Mouse (Mus musculus): Measurements from ENCODE around the gene Stx18. TPM values are rescaled to one million over a fixed set of nuclear protein-coding genes. Genes with fewer than 3 reads are reported as not detected.

Stx18 gene
- polyA plus RNA-seq, 1 experiment, result 9.7 TPM

DNA sequence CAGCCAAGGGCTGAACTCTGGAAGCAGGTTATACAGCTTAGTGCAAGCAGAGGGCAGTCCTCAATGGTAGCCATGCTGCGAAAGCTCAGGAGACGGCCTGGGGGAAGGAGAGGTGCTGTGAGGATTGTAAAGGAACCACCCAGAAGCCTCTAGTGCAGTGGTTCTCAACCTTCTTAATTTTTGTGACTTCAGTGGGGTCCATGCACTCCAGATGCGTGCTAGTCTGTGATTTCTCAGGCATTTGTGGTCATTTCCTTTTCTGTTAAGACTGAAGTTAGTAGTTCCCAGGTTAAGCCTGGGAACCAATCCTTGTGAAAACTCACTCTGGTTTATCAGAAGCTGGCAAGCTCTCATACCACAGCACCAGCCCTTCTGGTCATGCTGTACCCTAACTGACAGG lies 51.6 kb downstream of the Stx18 start:
- 85% methylated on average over 3 of the region's 3 CpGs for WGBS

DNA sequence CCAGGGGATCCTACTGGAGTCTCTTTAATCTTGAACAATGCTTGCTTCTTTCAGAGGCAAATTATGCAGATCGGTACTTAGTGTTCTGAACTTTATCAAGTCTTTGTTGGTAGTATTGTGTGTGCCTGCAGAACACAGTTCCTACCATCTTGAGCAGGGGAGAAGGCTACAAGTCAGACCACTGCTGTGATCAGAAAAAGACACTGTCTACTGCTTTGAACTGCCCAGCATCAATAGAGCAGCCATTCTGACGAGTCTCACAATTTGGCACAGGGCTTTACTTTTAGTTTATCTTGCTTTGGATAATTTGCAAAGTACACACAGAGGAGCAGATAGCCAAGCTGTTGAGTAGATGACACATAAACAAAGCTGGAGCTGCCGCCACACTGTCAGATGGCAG lies 52.0 kb downstream of the Stx18 start:
- TF ChIP-seq POLR2A (IDR thresholded peaks at IDR 0.05; ENCODE audit: low read depth, low read length) (no peak), CTCF (IDR thresholded peaks at IDR 0.05; ENCODE audit: extremely low read depth, insufficient read length, insufficient replicate concordance, low read depth, low read length) (no peak)
- 77% methylated on average over 3 of the region's 3 CpGs for WGBS
- no peak overlapping the region for H3K4me3 ChIP-seq (ENCODE audit: low read depth, low read length)
- H3K27me3 ChIP-seq (ENCODE audit: control insufficient read depth, insufficient read depth, low read length), result no peaks in the 10 kb centered on the region
- H3K36me3 ChIP-seq (ENCODE audit: control insufficient read depth, insufficient read depth, low read length), result no peaks in the 10 kb centered on the region
- no peak overlapping the region for H3K27ac ChIP-seq (ENCODE audit: insufficient read depth, low read depth, low read length)
- no peaks in the 10 kb centered on the region for H3K4me1 ChIP-seq (ENCODE audit: control insufficient read depth, insufficient read depth, insufficient read length, low read length)

More for the DNA sequence above, 51.6 kb downstream of the Stx18 start:
- Histone ChIP-seq H3K27ac (ENCODE audit: insufficient read depth, low read depth, low read length) (no peak overlapping the region), H3K4me3 (ENCODE audit: low read depth, low read length) (no peak overlapping the region), H3K36me3 (ENCODE audit: control insufficient read depth, insufficient read depth, low read length) (no peaks in the 10 kb centered on the region), H3K4me1 (ENCODE audit: control insufficient read depth, insufficient read depth, insufficient read length, low read length) (no peaks in the 10 kb centered on the region), H3K27me3 (ENCODE audit: control insufficient read depth, insufficient read depth, low read length) (no peaks in the 10 kb centered on the region)
- TF ChIP-seq POLR2A (IDR thresholded peaks at IDR 0.05; ENCODE audit: low read depth, low read length), result no peak

DNA sequence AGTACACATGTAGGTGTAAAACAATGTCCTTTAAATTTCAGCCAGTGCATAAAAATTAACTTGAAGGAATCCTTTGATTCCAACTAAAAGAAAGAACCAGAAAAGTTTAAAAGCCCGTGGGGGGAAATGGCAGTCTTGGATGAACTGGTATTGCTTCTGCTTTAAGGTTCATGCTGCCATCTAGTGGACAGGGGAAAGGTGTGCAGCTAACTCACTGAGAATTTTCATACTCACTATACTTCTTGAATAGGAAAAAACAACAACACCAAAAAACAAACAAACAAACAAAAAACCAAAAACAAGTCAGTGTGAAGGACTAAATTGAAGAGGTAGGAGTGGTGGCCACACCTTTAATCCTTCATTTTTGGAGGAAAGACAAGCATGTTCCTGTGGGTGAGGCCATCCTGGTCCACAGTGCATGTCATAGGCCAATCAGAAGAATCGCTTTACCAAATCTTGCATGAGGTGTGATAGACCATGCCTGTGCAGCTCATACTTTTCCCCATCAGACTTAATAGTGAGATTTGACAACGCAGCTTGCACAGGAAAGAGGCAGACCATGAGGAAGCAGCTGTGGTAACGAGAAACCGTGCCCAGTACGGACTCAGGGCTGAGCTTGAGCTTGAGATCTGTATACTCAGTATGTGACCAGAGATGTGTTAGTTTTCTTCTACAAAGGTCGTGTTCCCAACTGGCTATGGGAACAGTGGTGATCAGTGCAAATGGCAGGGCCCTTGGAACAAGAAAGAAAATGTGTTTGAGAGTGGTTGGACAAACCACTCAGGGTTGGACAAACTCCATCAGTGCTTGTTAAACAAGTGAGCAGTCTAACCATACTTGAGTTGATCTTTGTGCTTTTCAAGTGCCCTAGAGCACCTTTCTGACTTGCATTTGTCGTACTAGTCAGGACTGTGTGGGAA lies 52.8 kb downstream of the Stx18 start:
- Histone ChIP-seq H3K27me3 (ENCODE audit: control insufficient read depth, insufficient read depth, low read length) (no peaks in the 10 kb centered on the region), H3K4me3 (ENCODE audit: low read depth, low read length) (no peak overlapping the region), H3K36me3 (ENCODE audit: control insufficient read depth, insufficient read depth, low read length) (no peaks in the 10 kb centered on the region), H3K27ac (ENCODE audit: insufficient read depth, low read depth, low read length) (no peak overlapping the region), H3K4me1 (ENCODE audit: control insufficient read depth, insufficient read depth, insufficient read length, low read length) (no peaks in the 10 kb centered on the region)
- WGBS, result 72% methylated on average over 8 of the region's 8 CpGs
- TF ChIP-seq CTCF (IDR thresholded peaks at IDR 0.05; ENCODE audit: extremely low read depth, insufficient read length, insufficient replicate concordance, low read depth, low read length), result no peak

DNA sequence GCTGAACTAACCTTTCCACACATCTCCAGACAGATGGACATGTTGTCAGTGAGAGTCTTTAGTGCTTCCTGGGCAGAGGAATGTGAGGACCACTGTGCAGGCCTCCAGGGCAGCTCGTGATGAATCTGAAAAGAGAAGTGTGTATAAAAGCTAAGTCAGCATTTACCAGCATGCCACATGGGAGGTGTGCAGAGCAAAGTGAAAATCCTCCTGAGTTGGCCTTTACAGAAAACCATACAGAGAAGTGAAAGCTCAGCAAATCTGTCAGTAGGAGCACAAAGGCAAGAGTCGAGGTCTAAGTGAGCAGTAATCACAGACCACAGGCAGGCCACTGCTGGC lies 53.4 kb downstream of the Stx18 start:
- H3K27me3 ChIP-seq (ENCODE audit: control insufficient read depth, insufficient read depth, low read length), result no peaks in the 10 kb centered on the region
- H3K4me3 ChIP-seq (ENCODE audit: low read depth, low read length), result no peak overlapping the region
- 78% methylated on average over 2 of the region's 2 CpGs for WGBS
- no peaks in the 10 kb centered on the region for H3K36me3 ChIP-seq (ENCODE audit: control insufficient read depth, insufficient read depth, low read length)
- TF ChIP-seq POLR2A (IDR thresholded peaks at IDR 0.05; ENCODE audit: low read depth, low read length), result no peak
- TF ChIP-seq CTCF (IDR thresholded peaks at IDR 0.05; ENCODE audit: extremely low read depth, insufficient read length, insufficient replicate concordance, low read depth, low read length), result no peak
- no peak overlapping the region for H3K27ac ChIP-seq (ENCODE audit: insufficient read depth, low read depth, low read length)
- no peaks in the 10 kb centered on the region for H3K4me1 ChIP-seq (ENCODE audit: control insufficient read depth, insufficient read depth, insufficient read length, low read length)

- no peak overlapping the region for H3K27ac ChIP-seq (ENCODE audit: insufficient read depth, low read depth, low read length)
- TF ChIP-seq CTCF (IDR thresholded peaks at IDR 0.05; ENCODE audit: extremely low read depth, insufficient read length, insufficient replicate concordance, low read depth, low read length) (no peak), POLR2A (IDR thresholded peaks at IDR 0.05; ENCODE audit: low read depth, low read length) (no peak)
- no peaks in the 10 kb centered on the region for H3K27me3 ChIP-seq (ENCODE audit: control insufficient read depth, insufficient read depth, low read length)
- H3K4me1 ChIP-seq (ENCODE audit: control insufficient read depth, insufficient read depth, insufficient read length, low read length), result no peaks in the 10 kb centered on the region
- H3K36me3 ChIP-seq (ENCODE audit: control insufficient read depth, insufficient read depth, low read length), result no peaks in the 10 kb centered on the region
- no peak overlapping the region for H3K4me3 ChIP-seq (ENCODE audit: low read depth, low read length)
- 95% methylated on average over 2 of the region's 2 CpGs for WGBS
Observed at GRCm38 (mm10) chr5:38094331-38094730, 55.8 kb downstream of the Stx18 start.

DNA sequence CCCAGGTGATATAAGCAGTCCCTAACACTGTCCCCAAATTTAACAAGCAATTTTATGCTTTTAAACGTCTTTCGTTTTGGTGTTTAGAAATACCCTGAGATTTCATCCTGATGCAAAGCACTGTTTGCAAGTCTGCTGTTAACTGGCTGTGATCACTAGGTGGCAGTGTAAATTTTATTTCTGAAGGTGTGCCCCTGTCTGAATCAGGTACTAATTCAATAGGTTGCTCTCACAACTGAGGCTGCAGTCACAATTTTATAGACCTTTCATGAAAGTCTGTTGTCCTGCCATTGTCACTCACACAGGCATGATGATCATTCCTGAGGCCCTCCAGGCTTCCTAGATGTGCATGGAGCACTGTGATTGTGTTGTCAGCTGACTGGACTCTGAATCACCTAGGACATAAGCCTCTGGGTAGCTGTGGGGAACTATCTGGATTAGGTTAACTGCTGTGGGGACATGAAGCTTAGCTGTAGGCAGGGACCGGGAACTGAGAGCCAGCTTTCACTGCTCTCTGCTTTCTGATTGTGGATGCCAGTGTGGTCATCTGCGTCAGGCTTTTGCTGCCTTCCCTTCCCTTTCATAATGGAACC lies 59.1 kb downstream of the Stx18 start:
- TF ChIP-seq CTCF (IDR thresholded peaks at IDR 0.05; ENCODE audit: extremely low read depth, insufficient read length, insufficient replicate concordance, low read depth, low read length) (no peak), POLR2A (IDR thresholded peaks at IDR 0.05; ENCODE audit: low read depth, low read length) (no peak)
- 74% methylated on average over 4 of the region's 4 CpGs for WGBS
- no peaks in the 10 kb centered on the region for H3K4me1 ChIP-seq (ENCODE audit: control insufficient read depth, insufficient read depth, insufficient read length, low read length)

DNA sequence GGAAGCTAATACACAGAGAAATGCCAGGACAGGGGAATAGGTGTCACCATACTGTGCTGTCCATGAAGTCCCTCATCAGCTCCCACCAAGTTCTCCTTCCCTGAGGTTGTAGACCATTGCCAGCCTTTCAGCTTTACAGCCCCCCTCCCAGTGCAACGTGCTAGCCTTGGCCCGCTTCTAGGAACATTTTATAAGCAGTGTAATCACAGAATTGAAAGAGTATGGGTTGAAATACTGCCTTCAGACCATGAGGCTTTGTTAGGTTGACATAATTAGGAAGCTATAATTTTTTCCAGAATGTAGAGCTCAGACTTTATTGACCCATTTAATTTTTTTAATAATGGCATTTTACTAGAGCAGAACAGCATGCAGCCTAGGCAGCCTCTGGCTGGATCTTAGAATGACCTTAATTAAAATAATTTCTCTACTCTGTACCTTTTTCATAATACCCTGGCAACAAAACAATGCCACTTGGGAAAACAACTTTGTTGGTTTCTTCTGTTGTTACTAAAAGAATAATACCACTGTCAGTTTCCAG lies 60.7 kb downstream of the Stx18 start:
- H3K4me3 ChIP-seq (ENCODE audit: low read depth, low read length), result no peak overlapping the region
- no peaks in the 10 kb centered on the region for H3K4me1 ChIP-seq (ENCODE audit: control insufficient read depth, insufficient read depth, insufficient read length, low read length)
- TF ChIP-seq POLR2A (IDR thresholded peaks at IDR 0.05; ENCODE audit: low read depth, low read length), result no peak
- no peak for TF ChIP-seq CTCF (IDR thresholded peaks at IDR 0.05; ENCODE audit: extremely low read depth, insufficient read length, insufficient replicate concordance, low read depth, low read length)
- H3K27me3 ChIP-seq (ENCODE audit: control insufficient read depth, insufficient read depth, low read length), result no peaks in the 10 kb centered on the region
- H3K27ac ChIP-seq (ENCODE audit: insufficient read depth, low read depth, low read length), result no peak overlapping the region
- H3K36me3 ChIP-seq (ENCODE audit: control insufficient read depth, insufficient read depth, low read length), result no peaks in the 10 kb centered on the region
- WGBS, result 91% methylated on average over 2 of the region's 2 CpGs

More for the DNA sequence above, 59.1 kb downstream of the Stx18 start:
- H3K36me3 ChIP-seq (ENCODE audit: control insufficient read depth, insufficient read depth, low read length), result no peaks in the 10 kb centered on the region
- no peak overlapping the region for H3K4me3 ChIP-seq (ENCODE audit: low read depth, low read length)
- H3K27ac ChIP-seq (ENCODE audit: insufficient read depth, low read depth, low read length), result no peak overlapping the region
- H3K27me3 ChIP-seq (ENCODE audit: control insufficient read depth, insufficient read depth, low read length), result no peaks in the 10 kb centered on the region
